Mouse (Mus musculus) kidney, postnatal 10 days (tissue): ENCODE measurements around the gene Epo.

Source experiments
- DNase-seq: peaks from one replicate; pipeline ENCODE4 v3.0.0; 2021; ENCODE audit warnings: mixed read lengths

The Epo gene

DNA sequence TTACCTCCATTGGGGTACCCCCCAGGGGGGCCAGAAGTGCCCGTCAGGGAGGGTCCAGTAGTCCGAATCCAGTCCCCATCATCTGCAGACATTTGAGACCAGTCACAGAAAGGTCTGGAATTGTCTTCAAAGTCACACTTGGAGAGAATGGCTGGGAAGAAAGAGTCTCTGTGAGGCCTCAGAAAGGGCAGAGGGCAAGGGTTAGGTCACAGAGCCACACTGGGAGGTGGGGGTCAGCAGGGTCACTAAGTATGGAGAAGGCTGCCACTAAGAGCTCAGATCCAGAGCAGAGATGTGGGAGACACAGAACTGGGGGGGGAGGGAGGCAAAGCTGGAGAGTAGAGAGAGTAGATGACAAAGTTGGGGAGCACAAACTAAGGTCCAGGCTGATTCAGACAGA is 58.7 kb downstream of the Epo start:
- no peak for DNase-seq

DNA sequence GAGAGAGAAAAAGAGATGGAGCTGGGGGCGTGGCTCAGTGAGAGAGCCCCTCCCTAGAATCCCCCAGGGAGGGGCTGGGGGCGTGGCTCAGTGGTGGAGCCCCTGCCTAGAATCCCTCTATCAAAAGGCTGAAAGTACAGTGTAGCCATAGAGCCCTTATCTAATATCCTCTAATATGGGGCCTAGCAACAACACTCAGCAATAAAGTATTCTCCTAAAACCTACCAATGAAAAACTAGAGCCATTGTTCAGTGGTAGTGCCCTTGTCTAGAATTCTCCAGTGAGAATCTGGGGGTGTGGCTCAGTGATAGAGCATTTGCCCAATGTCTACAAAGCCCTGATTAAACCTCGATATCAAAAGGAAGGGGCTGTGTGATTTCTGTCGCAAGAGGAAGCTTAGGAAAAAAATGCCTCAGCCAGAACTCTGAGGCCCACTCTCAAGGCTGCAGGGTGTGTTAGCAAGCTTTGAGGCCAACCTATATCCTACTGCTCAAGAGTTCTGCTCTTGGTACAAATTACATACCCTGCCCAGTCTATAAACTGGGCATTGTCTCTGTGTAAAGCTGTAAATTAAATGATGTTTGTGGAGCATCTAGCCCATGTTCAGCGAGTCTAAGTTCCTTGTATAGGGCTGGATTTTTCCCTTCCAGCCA is 60.7 kb downstream of the Epo start:
- no peak for DNase-seq

DNA sequence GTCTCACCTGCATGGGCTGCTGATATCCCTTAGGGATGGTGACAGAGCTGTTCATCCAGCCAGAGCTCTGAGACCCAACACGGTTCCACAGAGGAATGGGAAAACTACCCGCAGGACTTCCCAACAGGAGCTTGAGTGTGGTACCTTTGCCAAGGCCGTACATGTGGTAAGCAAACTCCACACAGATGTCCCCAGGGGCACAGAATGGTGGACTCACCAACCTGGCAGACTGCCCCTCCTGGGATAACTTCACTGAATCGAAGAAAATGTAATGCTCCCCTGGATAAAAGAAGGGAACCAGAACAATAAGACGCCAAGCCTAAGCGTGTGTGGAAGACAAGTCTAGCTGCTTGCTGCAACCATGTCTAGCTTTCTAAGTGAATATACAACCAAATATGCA is 66.1 kb downstream of the Epo start:
- DNase-seq, result no peak

DNA sequence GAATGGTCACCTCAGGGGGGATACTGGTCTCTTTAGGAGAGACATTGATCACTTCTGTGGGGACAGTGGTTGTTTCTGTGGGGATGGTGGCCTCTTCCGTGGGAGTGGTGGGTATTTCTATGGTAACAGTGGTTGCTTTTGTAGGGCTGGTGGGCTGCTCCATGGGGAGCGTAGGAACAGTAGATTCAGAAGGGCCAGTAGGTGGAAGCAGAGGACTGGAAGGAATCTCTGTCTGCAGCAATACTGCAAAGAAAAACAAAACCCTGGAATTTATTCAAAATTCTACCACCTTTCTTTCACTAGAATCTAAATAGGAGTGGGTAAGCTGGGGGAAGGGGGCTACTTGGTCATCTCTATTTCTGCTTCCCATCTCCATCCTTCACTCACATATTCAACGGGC is 68.0 kb downstream of the Epo start:
- DNase-seq, result peak; percentile 47

DNA sequence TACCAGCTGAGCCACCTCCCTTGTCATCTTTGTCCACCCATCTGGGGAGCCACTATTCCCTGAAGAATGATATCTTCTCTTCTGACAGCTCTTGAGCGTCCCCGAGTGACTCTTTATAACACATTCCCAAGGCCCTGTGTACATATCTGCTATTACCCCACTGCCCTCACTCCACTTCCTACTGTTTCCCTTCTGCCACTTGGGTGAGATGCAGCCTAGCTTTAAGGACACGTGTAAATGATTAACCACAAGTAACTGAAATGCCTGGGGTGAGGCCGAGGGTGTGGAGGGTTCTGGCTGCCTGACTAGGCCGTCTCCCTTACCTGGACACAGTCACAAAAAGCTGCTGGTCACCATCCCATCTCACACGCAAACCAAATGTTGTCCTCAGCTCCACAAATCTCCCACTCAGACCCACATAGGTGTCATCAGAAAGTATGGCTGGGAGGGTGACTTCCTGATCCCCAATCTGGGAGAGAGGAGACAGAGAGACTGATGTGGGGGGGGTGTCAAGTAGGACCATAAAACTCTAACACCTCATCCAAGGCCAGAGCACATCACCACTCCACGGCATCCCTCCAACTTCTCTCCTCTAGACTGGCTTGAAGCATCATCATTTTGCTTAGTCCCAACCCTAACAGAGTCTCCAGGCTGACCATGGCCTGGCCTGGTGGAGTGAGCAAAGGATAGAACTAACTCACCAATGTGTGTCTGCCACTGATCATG is 77.0 kb downstream of the Epo start:
- DNase-seq, result peak; percentile 41

DNA sequence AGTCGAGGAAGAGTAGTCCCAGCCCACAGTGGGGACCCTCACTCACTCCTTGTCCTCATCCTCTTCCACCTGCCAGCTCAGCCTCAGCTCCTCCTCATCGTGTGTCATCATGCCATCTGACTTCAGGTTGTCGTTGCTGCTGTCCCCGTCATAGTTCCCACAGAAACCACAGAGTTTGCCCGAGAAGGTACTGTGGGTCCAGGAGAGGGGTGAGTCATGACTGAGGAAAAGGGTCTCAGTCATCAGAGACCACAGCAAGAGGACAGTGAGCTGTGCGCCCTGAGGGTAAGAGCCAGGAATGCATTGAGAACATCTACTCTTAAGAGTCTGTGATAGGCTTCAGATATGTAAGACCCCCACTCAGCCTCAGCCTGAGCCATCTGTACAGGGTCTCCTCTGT is 77.8 kb downstream of the Epo start:
- DNase-seq, result no peak

DNA sequence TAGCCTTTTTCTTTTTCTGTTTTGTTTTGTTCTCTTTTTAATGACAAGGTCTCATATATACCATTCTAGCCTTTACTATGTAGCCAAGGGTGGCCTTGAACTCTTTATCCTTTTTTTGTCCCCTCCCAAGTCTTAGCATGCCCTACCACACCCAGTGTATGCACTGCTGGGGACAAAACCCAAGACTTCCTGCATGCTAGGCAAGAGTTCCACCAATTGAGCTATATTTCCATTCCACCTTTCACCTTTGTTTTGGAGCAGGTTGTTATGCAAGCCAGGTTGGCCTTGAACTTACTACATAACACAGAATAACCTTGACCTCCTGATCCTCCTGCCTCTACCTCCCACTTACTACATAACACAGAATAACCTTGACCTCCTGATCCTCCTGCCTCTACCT is 87.5 kb downstream of the Epo start:
- no peak for DNase-seq

DNA sequence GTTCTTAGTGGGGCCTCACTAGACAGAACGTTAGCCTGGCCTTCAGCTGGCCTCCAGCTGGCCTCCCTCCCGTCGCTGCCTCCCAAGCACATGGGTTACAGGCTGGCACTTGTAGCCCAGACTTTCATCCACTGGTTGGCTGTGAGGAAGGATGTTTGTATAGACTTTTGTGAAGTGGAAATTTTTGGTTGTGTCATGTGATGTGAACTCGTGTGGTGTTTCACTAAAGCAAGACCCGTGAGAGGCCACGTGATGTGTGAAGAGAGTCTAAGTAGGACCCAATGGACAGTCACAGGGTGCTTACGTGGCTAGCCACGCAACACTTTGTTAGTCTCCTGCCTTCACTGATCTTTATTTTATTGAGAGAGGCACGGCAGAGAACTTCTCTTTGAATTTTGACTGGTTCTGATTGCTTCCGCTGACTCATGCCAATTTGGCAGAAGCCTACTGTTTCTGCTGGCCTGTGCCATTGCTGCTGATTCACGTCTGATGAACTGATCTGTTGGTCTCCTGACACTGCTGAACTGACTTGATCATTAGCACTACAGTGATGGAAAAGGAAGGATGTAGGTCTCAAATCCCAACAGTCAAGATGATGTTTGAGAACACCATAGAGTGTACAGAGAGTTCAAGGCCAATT is 92.7 kb downstream of the Epo start:
- DNase-seq, result no peak

DNA sequence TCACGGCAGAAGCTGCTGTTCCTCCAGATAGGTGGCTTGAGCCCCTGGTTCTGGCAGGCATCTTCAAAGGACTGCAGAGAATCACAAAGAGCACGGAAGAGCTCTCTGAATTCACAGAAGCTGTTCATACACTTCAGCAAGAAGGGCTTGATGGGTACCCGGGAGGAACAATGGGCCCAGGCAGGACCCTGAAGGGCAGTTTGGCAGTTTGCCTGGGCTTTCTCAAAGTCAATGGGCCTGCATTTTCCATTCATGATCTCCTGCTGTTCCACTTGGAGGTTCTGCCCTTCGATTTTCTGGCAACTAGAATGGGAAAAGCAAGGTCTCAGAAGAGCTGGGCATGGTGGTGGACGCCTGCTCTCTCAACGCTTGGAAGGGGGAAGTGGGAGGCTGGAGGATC is 99.2 kb downstream of the Epo start:
- DNase-seq, result no peak
